Mouse (Mus musculus) neural tube, embryonic 12.5 days (tissue): ENCODE results near the gene Kyat3. TPM values are rescaled to one million over a fixed set of nuclear protein-coding genes. Genes with fewer than 3 reads are reported as not detected.

Source experiments
- polyA plus RNA-seq: library from polyadenylated mRNA; unstranded; fragments of >200 nt; fragmentation: Nextera tagmentation; extraction: Ambion mirVana; gene quantifications from 2 replicates; pipeline ENCODE4 v1.2.1, GENCODE M21; 2016

Gene Kyat3
- polyA plus RNA-seq, 1 experiment from 2014 or later, result 9.6 TPM

Other genes with a start within 250 kb of the Kyat3 start
- not detected in 2 replicates for gene Gbp5, start 207.1 kb upstream of the Kyat3 start, polyA plus RNA-seq
- 1.0 and 1.3 TPM in 2 replicates for gene Gbp7, start 170.7 kb upstream of the Kyat3 start, polyA plus RNA-seq
- gene Gbp3, start 141.0 kb upstream of the Kyat3 start, polyA plus RNA-seq, result 0.61 and 0.66 TPM in 2 replicates
- not detected in 2 replicates for gene Gbp2b, start 106.2 kb upstream of the Kyat3 start, polyA plus RNA-seq
- 0.22 and 0.36 TPM in 2 replicates for gene Gbp2, start 80.4 kb upstream of the Kyat3 start, polyA plus RNA-seq
- gene Gtf2b, start 64.0 kb downstream of the Kyat3 start, polyA plus RNA-seq, result 90.5 and 93.4 TPM in 2 replicates
- 44.2 and 49.8 TPM in 2 replicates for gene Pkn2, start 181.0 kb downstream of the Kyat3 start, polyA plus RNA-seq